Mouse (Mus musculus): ENCODE measurements at regions not wholly inside any gene's neighbourhood (a gene's known extent, or its start where the extent isn't known, plus 50 kb on each side); places are given as distances from the start of the nearest gene placed in this dataset.

DNA sequence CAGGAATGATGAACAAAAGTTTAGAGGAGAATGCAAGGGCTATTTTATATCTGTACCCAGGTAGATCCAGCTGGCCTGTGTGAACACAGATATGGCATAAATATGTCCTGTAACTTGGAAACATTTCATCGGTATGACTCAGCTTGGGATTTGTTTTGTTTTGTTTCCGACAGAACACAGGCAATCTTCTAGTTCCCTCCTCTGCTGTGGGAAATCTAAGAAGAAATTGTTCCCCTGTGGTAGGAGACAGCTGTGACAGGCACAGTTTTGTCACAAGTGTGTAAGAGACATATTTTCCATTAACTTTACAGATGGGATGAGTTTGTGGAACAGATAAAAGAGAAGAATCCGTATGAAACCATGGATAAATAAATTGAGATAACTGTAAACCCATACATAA lies 687.0 kb downstream of the Tpm3-rs7 start:
- no peak overlapping the region for H3K4me3 ChIP-seq (ENCODE audit: insufficient read depth in 1 of 2, low read depth in 1 of 2, low read length in 2 of 2, poor library complexity in 1 of 2, severe bottlenecking in 1 of 2)
- DNase-seq (ENCODE audit: low read depth, low spot score) = no peak
- no peaks in the 10 kb centered on the region for H3K9me3 ChIP-seq (ENCODE audit: control insufficient read depth, insufficient read depth, low read depth, low read length)
- no peaks in the 10 kb centered on the region for H3K4me1 ChIP-seq (ENCODE audit: control insufficient read depth in 2 of 2, insufficient read depth in 2 of 2, low read length in 2 of 2, poor library complexity in 1 of 2)
- no peak for TF ChIP-seq ZC3H11A (IDR thresholded peaks at IDR 0.05; ENCODE audit: borderline replicate concordance, low read depth, low read length)
- no peak for TF ChIP-seq MAFK (IDR thresholded peaks at IDR 0.05; ENCODE audit: insufficient read depth, low read depth, low read length)
- TF ChIP-seq HCFC1 (IDR thresholded peaks at IDR 0.05; ENCODE audit: borderline replicate concordance, insufficient read depth, low read length) = no peak
- no peak for TF ChIP-seq ZNF384 (IDR thresholded peaks at IDR 0.05; ENCODE audit: low read depth, low read length)
- TF ChIP-seq CHD2 (IDR thresholded peaks at IDR 0.05; ENCODE audit: low read depth, low read length) = no peak
- no peak overlapping the region for H3K27ac ChIP-seq (ENCODE audit: insufficient read depth, low read depth, low read length, poor library complexity, severe bottlenecking)
- H3K36me3 ChIP-seq (ENCODE audit: control insufficient read depth, insufficient read depth, low read length, poor library complexity, severe bottlenecking) = no peaks in the 10 kb centered on the region
- in situ Hi-C loops (cut with MboI; ENCODE audit: low sequenced_read_pairs in 2 of 2, unreplicated experiment in 2 of 2) = no loop called here
- H3K9ac ChIP-seq (ENCODE audit: insufficient read depth, low read depth, low read length, poor library complexity, severe bottlenecking) = no peak overlapping the region

DNA sequence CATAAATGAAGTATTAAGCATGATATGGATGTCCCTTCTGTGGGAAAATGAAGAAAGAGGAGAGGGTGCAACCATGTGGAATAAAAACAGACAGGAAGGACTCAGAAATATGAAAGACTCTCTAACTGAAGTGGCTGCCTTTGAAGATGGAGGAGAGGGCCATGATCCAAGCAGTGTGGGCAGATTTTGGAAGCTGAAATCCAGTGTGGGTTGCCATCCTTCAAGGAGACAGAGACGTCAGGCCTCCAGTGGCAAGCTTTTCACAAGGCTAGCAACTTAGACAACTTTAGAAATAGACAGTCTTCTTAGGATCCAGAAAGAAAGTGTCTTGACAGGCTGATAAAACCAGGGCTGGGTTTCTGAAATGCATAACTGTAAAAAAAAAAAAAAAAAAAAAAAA lies 688.0 kb downstream of the Tpm3-rs7 start:
- Histone ChIP-seq H3K27ac (ENCODE audit: insufficient read depth, low read depth, low read length, poor library complexity, severe bottlenecking) (no peak overlapping the region), H3K4me1 (ENCODE audit: control insufficient read depth in 2 of 2, insufficient read depth in 2 of 2, low read length in 2 of 2, poor library complexity in 1 of 2) (no peaks in the 10 kb centered on the region), H3K36me3 (ENCODE audit: control insufficient read depth, insufficient read depth, low read length, poor library complexity, severe bottlenecking) (no peaks in the 10 kb centered on the region), H3K9ac (ENCODE audit: insufficient read depth, low read depth, low read length, poor library complexity, severe bottlenecking) (no peak overlapping the region), H3K4me3 (ENCODE audit: insufficient read depth in 1 of 2, low read depth in 1 of 2, low read length in 2 of 2, poor library complexity in 1 of 2, severe bottlenecking in 1 of 2) (no peak overlapping the region), H3K9me3 (ENCODE audit: control insufficient read depth, insufficient read depth, low read depth, low read length) (no peaks in the 10 kb centered on the region)
- no peak for DNase-seq (ENCODE audit: low read depth, low spot score)
- no peak for TF ChIP-seq ZC3H11A (IDR thresholded peaks at IDR 0.05; ENCODE audit: borderline replicate concordance, low read depth, low read length)
- TF ChIP-seq CHD2 (IDR thresholded peaks at IDR 0.05; ENCODE audit: low read depth, low read length) = no peak
- TF ChIP-seq HCFC1 (IDR thresholded peaks at IDR 0.05; ENCODE audit: borderline replicate concordance, insufficient read depth, low read length) = no peak
- TF ChIP-seq MAFK (IDR thresholded peaks at IDR 0.05; ENCODE audit: insufficient read depth, low read depth, low read length) = no peak
- no peak for TF ChIP-seq ZNF384 (IDR thresholded peaks at IDR 0.05; ENCODE audit: low read depth, low read length)
- in situ Hi-C loops (cut with MboI; ENCODE audit: low sequenced_read_pairs in 2 of 2, unreplicated experiment in 2 of 2) = no loop called here

DNA sequence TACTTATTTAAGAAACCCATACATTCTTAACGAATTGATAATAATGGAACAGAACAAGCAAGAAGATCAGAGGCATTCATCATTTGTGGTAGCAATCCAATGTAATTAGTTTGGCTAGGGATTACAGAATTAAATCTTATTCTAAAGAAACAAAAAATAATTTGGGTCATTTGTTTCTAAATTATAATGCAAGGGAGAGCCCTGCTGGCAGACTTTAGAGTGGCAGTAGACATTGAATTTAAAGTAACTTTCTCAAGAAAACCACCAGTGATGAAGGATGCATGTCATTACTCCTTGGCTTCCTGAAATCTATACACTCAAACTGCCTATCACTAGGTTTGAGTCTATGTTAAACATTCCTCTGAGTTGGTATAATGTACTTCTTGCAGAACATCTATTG lies 722.7 kb downstream of the Tpm3-rs7 start:
- in situ Hi-C loops (cut with MboI; ENCODE audit: low sequenced_read_pairs in 2 of 2, unreplicated experiment in 2 of 2) = no loop called here
- Histone ChIP-seq H3K36me3 (ENCODE audit: control insufficient read depth, insufficient read depth, low read length, poor library complexity, severe bottlenecking) (no peaks in the 10 kb centered on the region), H3K4me1 (ENCODE audit: control insufficient read depth in 2 of 2, insufficient read depth in 2 of 2, low read length in 2 of 2, poor library complexity in 1 of 2) (no peaks in the 10 kb centered on the region), H3K27ac (ENCODE audit: insufficient read depth, low read depth, low read length, poor library complexity, severe bottlenecking) (no peak overlapping the region), H3K9ac (ENCODE audit: insufficient read depth, low read depth, low read length, poor library complexity, severe bottlenecking) (no peak overlapping the region), H3K4me3 (ENCODE audit: insufficient read depth in 1 of 2, low read depth in 1 of 2, low read length in 2 of 2, poor library complexity in 1 of 2, severe bottlenecking in 1 of 2) (no peak overlapping the region), H3K9me3 (ENCODE audit: control insufficient read depth, insufficient read depth, low read depth, low read length) (no peaks in the 10 kb centered on the region)
- DNase-seq (ENCODE audit: low read depth, low spot score) = no peak
- TF ChIP-seq HCFC1 (IDR thresholded peaks at IDR 0.05; ENCODE audit: borderline replicate concordance, insufficient read depth, low read length) (no peak), ZNF384 (IDR thresholded peaks at IDR 0.05; ENCODE audit: low read depth, low read length) (no peak), ZC3H11A (IDR thresholded peaks at IDR 0.05; ENCODE audit: borderline replicate concordance, low read depth, low read length) (no peak), MAFK (IDR thresholded peaks at IDR 0.05; ENCODE audit: insufficient read depth, low read depth, low read length) (no peak), CHD2 (IDR thresholded peaks at IDR 0.05; ENCODE audit: low read depth, low read length) (no peak)

DNA sequence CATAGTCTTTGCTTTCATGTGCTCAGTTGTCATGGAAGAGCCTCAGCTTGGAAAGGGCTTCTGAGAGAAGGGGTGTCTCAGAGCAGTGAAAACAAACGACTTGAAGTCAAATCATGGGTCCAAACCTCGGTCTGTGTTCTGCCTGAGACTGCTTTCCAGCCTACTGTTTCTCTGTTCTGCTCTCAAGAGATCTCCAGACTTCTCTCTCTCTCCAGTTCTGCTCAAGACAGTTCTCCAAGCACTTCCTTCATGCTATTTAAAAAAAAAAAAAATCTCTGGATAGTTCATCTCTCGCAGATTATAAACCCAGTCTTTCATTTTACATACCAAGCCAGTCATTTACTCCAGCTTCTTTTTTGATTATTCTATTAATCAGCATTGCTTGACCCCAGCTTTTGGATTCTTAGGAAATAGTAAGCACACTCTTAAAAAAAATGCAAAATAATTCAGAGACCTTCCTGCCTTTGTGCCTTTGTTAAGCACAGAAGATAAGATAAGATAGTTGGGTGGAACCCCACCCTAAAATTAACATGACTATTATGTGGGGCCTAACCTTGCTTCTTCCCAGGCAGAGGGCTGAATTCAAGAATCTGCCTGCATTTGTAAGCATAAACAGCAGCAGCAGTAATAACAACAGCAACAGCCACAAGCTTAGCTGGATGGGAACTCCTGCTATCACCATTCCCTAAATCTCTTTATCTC lies 724.4 kb downstream of the Tpm3-rs7 start:
- DNase-seq (ENCODE audit: low read depth, low spot score) = no peak
- Histone ChIP-seq H3K9ac (ENCODE audit: insufficient read depth, low read depth, low read length, poor library complexity, severe bottlenecking) (no peak overlapping the region), H3K4me1 (ENCODE audit: control insufficient read depth in 2 of 2, insufficient read depth in 2 of 2, low read length in 2 of 2, poor library complexity in 1 of 2) (no peaks in the 10 kb centered on the region), H3K4me3 (ENCODE audit: insufficient read depth in 1 of 2, low read depth in 1 of 2, low read length in 2 of 2, poor library complexity in 1 of 2, severe bottlenecking in 1 of 2) (no peak overlapping the region), H3K9me3 (ENCODE audit: control insufficient read depth, insufficient read depth, low read depth, low read length) (no peaks in the 10 kb centered on the region), H3K36me3 (ENCODE audit: control insufficient read depth, insufficient read depth, low read length, poor library complexity, severe bottlenecking) (no peaks in the 10 kb centered on the region), H3K27ac (ENCODE audit: insufficient read depth, low read depth, low read length, poor library complexity, severe bottlenecking) (no peak overlapping the region)
- in situ Hi-C loops (cut with MboI; ENCODE audit: low sequenced_read_pairs in 2 of 2, unreplicated experiment in 2 of 2) = no loop called here
- TF ChIP-seq CHD2 (IDR thresholded peaks at IDR 0.05; ENCODE audit: low read depth, low read length) (no peak), ZC3H11A (IDR thresholded peaks at IDR 0.05; ENCODE audit: borderline replicate concordance, low read depth, low read length) (no peak), MAFK (IDR thresholded peaks at IDR 0.05; ENCODE audit: insufficient read depth, low read depth, low read length) (no peak), HCFC1 (IDR thresholded peaks at IDR 0.05; ENCODE audit: borderline replicate concordance, insufficient read depth, low read length) (no peak), ZNF384 (IDR thresholded peaks at IDR 0.05; ENCODE audit: low read depth, low read length) (no peak)
